Comparison of ENCODE assay signal across 18 mouse cellular contexts in the genomic region with DNA sequence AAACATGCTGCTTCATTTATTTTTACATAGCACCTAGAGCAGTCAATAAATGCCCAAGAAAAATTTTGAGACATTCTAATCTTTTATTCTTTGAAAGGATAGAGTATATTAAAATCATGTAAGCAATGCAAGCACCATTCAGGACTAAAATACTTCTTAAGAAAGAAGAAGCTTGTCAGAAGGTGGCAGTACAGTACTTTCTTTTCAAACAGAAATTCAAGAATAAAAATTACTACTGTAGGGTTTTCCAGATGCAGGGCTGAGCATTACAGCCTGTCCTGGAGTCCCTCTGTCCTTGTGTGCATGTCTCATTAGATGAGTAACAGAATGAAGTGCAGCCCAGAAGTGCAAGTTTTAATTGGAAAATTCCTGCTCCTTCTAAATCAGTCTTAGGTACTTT.
DNase-seq lines count a peak whose midpoint lies in the region; ATAC-seq and TF ChIP-seq lines count a peak whose summit lies in the region.
"Had no signal": no experiment of that assay in that cellular context is flagged by ENCODE, and none has a peak within 500 bp of the region (broad histone marks: within the 10 kb centered on the region; RNA-seq: fewer than 3 reads in every experiment).

No protein-coding gene starts in this region.

- TF ChIP-seq POLR2A in brain, embryonic 14.5 days (IDR thresholded peaks at IDR 0.05; ENCODE audit: borderline replicate concordance, extremely low read depth, insufficient read depth, insufficient read length, poor library complexity, severe bottlenecking) = no peak
- TF ChIP-seq POLR2A in cerebellum, adult 2 months (IDR thresholded peaks at IDR 0.05; ENCODE audit: borderline replicate concordance, insufficient read depth, low read length) = no peak

- no peak overlapping the region for H3K4me3 ChIP-seq in kidney, postnatal 0 days (replicated peaks; ENCODE audit: low read depth, low read length)
- no peak overlapping the region for H3K4me3 ChIP-seq in midbrain, postnatal 0 days (ENCODE audit: low read depth, low read length)
- H3K4me3 ChIP-seq in midbrain, embryonic 11.5 days (ENCODE audit: low read depth, low read length) = no peak overlapping the region
- H3K4me3 ChIP-seq in cerebellum, adult 2 months (replicated peaks; ENCODE audit: insufficient read depth, low read depth, low read length) = no peak overlapping the region
- H3K4me3 ChIP-seq: heart, adult 2 months; intestine, embryonic 15.5 days; kidney, embryonic 15.5 days; lung, embryonic 15.5 days; midbrain, embryonic 13.5 days had no signal

- H3K4me2 ChIP-seq in kidney, postnatal 0 days (ENCODE audit: low read length) = no peak overlapping the region
- no peak overlapping the region for H3K4me2 ChIP-seq in midbrain, postnatal 0 days (ENCODE audit: low read depth, low read length, poor library complexity, severe bottlenecking)
- no peak overlapping the region for H3K4me2 ChIP-seq in midbrain, embryonic 11.5 days
- H3K4me2 ChIP-seq: intestine, embryonic 15.5 days; kidney, embryonic 15.5 days; lung, embryonic 15.5 days; midbrain, embryonic 13.5 days had no signal

- no peak overlapping the region for H3K9ac ChIP-seq in kidney, postnatal 0 days (ENCODE audit: low read depth, low read length)
- no peak overlapping the region for H3K9ac ChIP-seq in midbrain, postnatal 0 days (replicated peaks; ENCODE audit: low read length, poor library complexity, severe bottlenecking)
- no peak overlapping the region for H3K9ac ChIP-seq in midbrain, embryonic 11.5 days (ENCODE audit: low read length)
- H3K9ac ChIP-seq: intestine, embryonic 15.5 days; kidney, embryonic 15.5 days; lung, embryonic 15.5 days; midbrain, embryonic 13.5 days had no signal

- no peak; the same call in 1 of the 2 replicates for TF ChIP-seq CTCF in kidney, postnatal 0 days (IDR thresholded peaks at IDR 0.05; ENCODE audit: low read depth)
- TF ChIP-seq CTCF in midbrain, postnatal 0 days (IDR thresholded peaks at IDR 0.05) = peak; percentile 59
- TF ChIP-seq CTCF in brain, embryonic 14.5 days (IDR thresholded peaks at IDR 0.05; ENCODE audit: borderline replicate concordance, extremely low read depth, insufficient read depth, insufficient read length) = no peak
- TF ChIP-seq CTCF in cerebellum, adult 2 months (IDR thresholded peaks at IDR 0.05; ENCODE audit: borderline replicate concordance, insufficient read depth, low read depth, low read length) = no peak

- no peak overlapping the region for H3K27ac ChIP-seq in kidney, postnatal 0 days
- no peak overlapping the region for H3K27ac ChIP-seq in midbrain, postnatal 0 days (ENCODE audit: low read depth, low read length)
- no peak overlapping the region for H3K27ac ChIP-seq in midbrain, embryonic 11.5 days (ENCODE audit: low read depth, low read length)
- H3K27ac ChIP-seq in cerebellum, adult 2 months (ENCODE audit: insufficient read depth, low read length) = no peak overlapping the region
- H3K27ac ChIP-seq: heart, adult 2 months; intestine, embryonic 15.5 days; kidney, embryonic 15.5 days; lung, embryonic 15.5 days; macrophage; midbrain, embryonic 13.5 days had no signal

- no peaks in the 10 kb centered on the region for H3K4me1 ChIP-seq in kidney, postnatal 0 days (replicated peaks; ENCODE audit: insufficient read depth, low read length)
- no peaks in the 10 kb centered on the region for H3K4me1 ChIP-seq in midbrain, postnatal 0 days (ENCODE audit: insufficient read depth, low read length)
- no peaks in the 10 kb centered on the region for H3K4me1 ChIP-seq in midbrain, embryonic 11.5 days (ENCODE audit: control insufficient read depth, insufficient read depth, low read length)
- H3K4me1 ChIP-seq in cerebellum, adult 2 months (ENCODE audit: control insufficient read depth, insufficient read depth, low read length) = no peaks in the 10 kb centered on the region
- H3K4me1 ChIP-seq: intestine, embryonic 15.5 days; kidney, embryonic 15.5 days; lung, embryonic 15.5 days; midbrain, embryonic 13.5 days had no signal

- peak; percentile 30 for DNase-seq in kidney, postnatal 0 days (ENCODE audit: low spot score)
- DNase-seq in kidney, adult 8-10 months = no peak
- peak; percentile 66 for DNase-seq in midbrain, postnatal 0 days (ENCODE audit: low spot score)
- DNase-seq in midbrain, embryonic 11.5 days (ENCODE audit: low spot score, missing footprints) = no peak
- DNase-seq in brain, embryonic 14.5 days (ENCODE audit: low read depth) = peak; percentile 79
- DNase-seq in thymus, postnatal 36 days = no peak
- no peak for DNase-seq in cerebellum, adult 2 months
- DNase-seq: adrenal gland, postnatal 10 days; cerebellum, adult 9-10 months; gastrocnemius, postnatal 10 days; heart, adult 2 months; right cerebral cortex, adult 18-20 months had no signal

- ATAC-seq in kidney, postnatal 0 days (replicated peaks; ENCODE audit: low FRiP score, low read depth) = no peak
- ATAC-seq in midbrain, postnatal 0 days (ENCODE audit: low FRiP score) = no peak
- no peak for ATAC-seq in midbrain, embryonic 11.5 days (ENCODE audit: low FRiP score)
- ATAC-seq: forebrain, embryonic 16.5 days; intestine, embryonic 15.5 days; midbrain, embryonic 13.5 days had no signal

- no peaks in the 10 kb centered on the region for H3K27me3 ChIP-seq in kidney, postnatal 0 days (ENCODE audit: insufficient read depth, low read length)
- H3K27me3 ChIP-seq in midbrain, postnatal 0 days (ENCODE audit: insufficient read depth, low read length) = no peaks in the 10 kb centered on the region
- no peaks in the 10 kb centered on the region for H3K27me3 ChIP-seq in midbrain, embryonic 11.5 days (ENCODE audit: control insufficient read depth, insufficient read depth, low read length)
- H3K27me3 ChIP-seq in cerebellum, adult 2 months (ENCODE audit: control insufficient read depth, insufficient read depth, low read length) = no peaks in the 10 kb centered on the region
- H3K27me3 ChIP-seq: intestine, embryonic 15.5 days; kidney, embryonic 15.5 days; lung, embryonic 15.5 days; midbrain, embryonic 13.5 days had no signal

- no peaks in the 10 kb centered on the region for H3K36me3 ChIP-seq in kidney, postnatal 0 days (ENCODE audit: insufficient read depth, low read length)
- H3K36me3 ChIP-seq in midbrain, postnatal 0 days (ENCODE audit: insufficient read depth, low read length) = no peaks in the 10 kb centered on the region
- H3K36me3 ChIP-seq in midbrain, embryonic 11.5 days (ENCODE audit: control insufficient read depth, insufficient read depth, low read length) = no peaks in the 10 kb centered on the region
- H3K36me3 ChIP-seq: intestine, embryonic 15.5 days; kidney, embryonic 15.5 days; lung, embryonic 15.5 days; midbrain, embryonic 13.5 days had no signal

- H3K9me3 ChIP-seq in kidney, postnatal 0 days (replicated peaks; ENCODE audit: low read length) = no peaks in the 10 kb centered on the region
- no peaks in the 10 kb centered on the region for H3K9me3 ChIP-seq in midbrain, postnatal 0 days (ENCODE audit: low read length)
- H3K9me3 ChIP-seq in midbrain, embryonic 11.5 days (ENCODE audit: control insufficient read depth, low read length) = no peaks in the 10 kb centered on the region
- H3K9me3 ChIP-seq: intestine, embryonic 15.5 days; kidney, embryonic 15.5 days; lung, embryonic 15.5 days; midbrain, embryonic 13.5 days had no signal

Comparison
In these comparisons a context has a peak if more than half of its experiments do, and no peak if none do; other contexts are left out.
1. DNase-seq: peak in kidney, postnatal 0 days (single experiment), midbrain, postnatal 0 days (single experiment) and brain, embryonic 14.5 days (single experiment); none in kidney, adult 8-10 months (0 of 2), midbrain, embryonic 11.5 days (single experiment), thymus, postnatal 36 days (0 of 2) and cerebellum, adult 2 months (0 of 2).